Mouse (Mus musculus): ENCODE measurements at regions not wholly inside any gene's neighbourhood (a gene's known extent, or its start where the extent isn't known, plus 50 kb on each side); places are given as distances from the start of the nearest gene placed in this dataset.

DNA sequence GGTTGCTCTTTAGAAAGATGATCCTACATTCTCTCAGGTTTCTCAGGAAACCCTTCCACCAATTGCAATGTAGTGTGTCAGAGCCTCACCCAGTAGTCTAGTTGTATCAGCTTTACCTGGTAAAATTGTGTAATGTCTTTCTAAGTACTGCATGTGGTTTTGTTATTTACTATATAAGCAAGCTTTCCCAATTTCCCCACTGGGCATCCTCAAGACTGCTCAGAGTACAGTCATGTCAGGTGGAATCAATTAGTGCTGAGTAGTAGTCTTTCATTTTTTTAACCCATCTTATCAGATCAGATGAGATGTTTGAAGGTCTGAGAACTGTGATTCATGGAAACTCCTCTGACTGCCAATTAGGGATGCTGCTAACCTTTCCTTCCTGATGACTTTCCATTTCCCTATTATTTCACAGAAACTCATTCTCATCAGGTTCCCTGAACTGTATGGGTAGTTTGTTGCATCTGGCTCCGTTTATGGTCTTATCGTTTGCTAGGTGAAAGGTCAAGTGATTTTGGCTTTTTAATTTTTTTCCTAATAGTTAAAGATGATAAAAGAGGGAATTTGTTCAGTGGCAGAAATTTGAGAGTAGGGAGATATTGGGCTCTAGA, 393.6 kb upstream of the Cobl start:
- TF ChIP-seq CTCF (IDR thresholded peaks at IDR 0.05; ENCODE audit: low read depth) = no peak
- Histone ChIP-seq H3K27me3 (ENCODE audit: insufficient read depth, low read length) (no peaks in the 10 kb centered on the region), H3K9ac (replicated peaks; ENCODE audit: low read length) (no peak overlapping the region), H3K4me1 (ENCODE audit: insufficient read depth, low read length) (no peaks in the 10 kb centered on the region), H3K9me3 (ENCODE audit: low read length) (no peaks in the 10 kb centered on the region), H3K4me2 (ENCODE audit: low read depth, low read length) (no peak overlapping the region), H3K4me3 (ENCODE audit: low read length) (no peak overlapping the region), H3K27ac (no peak overlapping the region), H3K36me3 (ENCODE audit: insufficient read depth, low read length) (no peaks in the 10 kb centered on the region)
- 92% methylated on average over 2 of the region's 2 CpGs for WGBS
- no peak for ATAC-seq
- DNase-seq (ENCODE audit: low spot score) = no peak

DNA sequence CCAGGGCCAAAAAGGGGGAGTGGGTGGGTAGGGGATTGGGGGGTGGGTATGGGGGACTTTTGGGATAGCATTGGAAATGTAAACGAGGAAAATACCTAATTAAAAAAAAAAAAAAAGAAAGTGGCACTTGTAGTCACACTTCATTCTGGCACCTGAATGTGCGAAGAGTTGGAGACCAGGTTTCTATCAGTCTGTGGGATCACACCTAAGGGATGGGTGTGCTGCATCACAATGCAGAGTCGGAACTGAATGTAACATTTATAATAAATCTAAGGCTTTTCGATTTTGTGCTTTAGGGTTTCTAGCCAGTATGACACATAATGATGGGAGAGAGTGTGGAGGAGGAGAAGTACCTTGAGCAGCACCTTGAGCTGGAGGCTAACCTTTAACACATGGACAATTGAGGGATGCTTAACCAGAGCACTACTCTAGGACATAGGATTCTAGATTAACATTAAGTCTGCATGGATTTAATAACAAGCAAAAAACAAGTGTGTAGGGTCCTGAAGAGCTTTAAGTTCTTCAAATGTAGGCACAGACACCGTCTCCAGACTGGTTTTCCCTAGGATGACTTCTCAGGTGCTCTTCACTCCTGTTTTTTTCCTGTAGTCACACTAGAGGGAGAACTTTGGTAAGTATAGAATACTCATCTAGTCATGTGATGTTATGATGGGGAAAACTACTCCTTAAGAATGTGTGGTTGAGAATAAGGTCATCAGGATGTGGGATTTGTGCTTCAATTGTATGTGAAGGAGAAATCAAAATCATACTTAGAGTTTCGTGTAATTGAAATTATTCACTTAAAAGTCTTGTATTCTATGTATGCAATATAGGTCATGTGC, 392.8 kb upstream of the Cobl start:
- H3K27me3 ChIP-seq (ENCODE audit: insufficient read depth, low read length) = no peaks in the 10 kb centered on the region
- no peaks in the 10 kb centered on the region for H3K36me3 ChIP-seq (ENCODE audit: insufficient read depth, low read length)
- H3K27ac ChIP-seq = no peak overlapping the region
- no peak for DNase-seq (ENCODE audit: low spot score)
- H3K4me2 ChIP-seq (ENCODE audit: low read depth, low read length) = no peak overlapping the region
- H3K4me1 ChIP-seq (ENCODE audit: insufficient read depth, low read length) = no peaks in the 10 kb centered on the region
- no peak overlapping the region for H3K9ac ChIP-seq (replicated peaks; ENCODE audit: low read length)
- 85% methylated on average over 6 of the region's 6 CpGs for whole genome bisulfite sequencing
- ATAC-seq = peak; percentile 18; the same call in 1 of the 2 replicates
- no peak for TF ChIP-seq CTCF (IDR thresholded peaks at IDR 0.05; ENCODE audit: low read depth)
- no peaks in the 10 kb centered on the region for H3K9me3 ChIP-seq (ENCODE audit: low read length)
- no peak overlapping the region for H3K4me3 ChIP-seq (ENCODE audit: low read length)

DNA sequence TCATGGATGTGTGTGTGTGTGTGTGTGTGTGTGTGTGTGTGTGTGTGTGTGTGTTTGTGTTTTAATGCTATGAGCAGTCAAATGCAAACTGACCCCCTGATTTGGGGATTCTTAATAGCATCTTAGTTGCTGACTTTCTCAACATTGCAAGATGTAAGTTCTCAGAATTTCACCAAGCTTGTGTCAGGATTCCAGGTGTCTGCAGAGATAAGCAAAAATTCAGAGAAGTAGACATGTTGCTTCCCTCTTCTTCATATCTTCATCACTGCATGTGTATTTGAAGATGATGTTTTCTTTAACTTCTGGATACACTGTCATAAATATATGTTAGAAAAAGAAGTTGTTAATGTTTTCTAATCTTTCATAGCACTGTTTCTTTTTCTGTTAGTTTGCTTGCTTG, 383.0 kb upstream of the Cobl start:
- no peak for DNase-seq (ENCODE audit: low spot score)
- TF ChIP-seq CTCF (IDR thresholded peaks at IDR 0.05; ENCODE audit: low read depth) = no peak
- Histone ChIP-seq H3K27ac (no peak overlapping the region), H3K9me3 (ENCODE audit: low read length) (no peaks in the 10 kb centered on the region), H3K4me3 (ENCODE audit: low read length) (no peak overlapping the region), H3K27me3 (ENCODE audit: insufficient read depth, low read length) (no peaks in the 10 kb centered on the region), H3K4me2 (ENCODE audit: low read depth, low read length) (no peak overlapping the region), H3K4me1 (ENCODE audit: insufficient read depth, low read length) (no peaks in the 10 kb centered on the region), H3K9ac (replicated peaks; ENCODE audit: low read length) (no peak overlapping the region), H3K36me3 (ENCODE audit: insufficient read depth, low read length) (no peaks in the 10 kb centered on the region)
- ATAC-seq = no peak

DNA sequence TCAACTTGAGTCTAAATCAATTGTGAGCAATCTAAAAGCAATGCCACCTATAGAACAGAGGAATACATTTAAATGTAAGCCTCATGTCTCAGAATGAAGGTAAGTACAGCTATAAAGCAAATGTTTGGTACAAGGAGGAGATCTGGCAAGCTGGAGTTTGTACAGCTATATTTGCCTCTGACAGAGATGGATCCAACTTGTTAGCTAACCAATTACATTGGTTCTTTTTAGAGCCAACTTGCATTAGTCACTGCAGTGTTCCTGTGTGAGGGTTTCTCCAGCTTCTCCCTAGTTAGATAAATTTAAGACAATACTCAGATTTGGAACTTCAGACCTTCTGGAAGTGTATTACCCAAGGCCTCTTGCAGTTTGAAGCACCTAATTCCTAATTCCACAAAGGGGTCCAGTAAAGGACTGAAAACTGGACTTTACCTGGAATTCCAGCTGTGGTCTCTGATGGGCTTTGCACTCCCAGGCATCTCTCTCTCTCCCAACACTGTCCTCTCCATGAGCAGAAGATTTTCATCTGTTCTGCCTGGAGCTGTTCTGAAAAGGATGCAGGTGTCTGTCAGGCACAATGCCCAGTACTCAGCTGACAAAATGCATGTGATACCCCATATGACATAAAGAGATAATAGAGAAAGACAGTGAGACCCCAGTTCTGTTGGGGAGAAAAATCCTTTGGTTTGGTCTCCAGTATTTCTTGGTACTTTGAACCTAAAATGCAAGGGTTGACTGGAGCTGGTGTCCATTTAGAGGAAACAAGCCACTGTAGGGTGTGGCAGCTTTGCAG, 379.1 kb upstream of the Cobl start:
- no peak for DNase-seq (ENCODE audit: low spot score)
- TF ChIP-seq CTCF (IDR thresholded peaks at IDR 0.05; ENCODE audit: low read depth) = no peak
- no peaks in the 10 kb centered on the region for H3K9me3 ChIP-seq (ENCODE audit: low read length)
- no peaks in the 10 kb centered on the region for H3K4me1 ChIP-seq (ENCODE audit: insufficient read depth, low read length)
- H3K27ac ChIP-seq = no peak overlapping the region
- H3K4me3 ChIP-seq (ENCODE audit: low read length) = no peak overlapping the region
- H3K27me3 ChIP-seq (ENCODE audit: insufficient read depth, low read length) = no peaks in the 10 kb centered on the region
- H3K4me2 ChIP-seq (ENCODE audit: low read depth, low read length) = no peak overlapping the region
- ATAC-seq = no peak
- H3K36me3 ChIP-seq (ENCODE audit: insufficient read depth, low read length) = no peaks in the 10 kb centered on the region
- H3K9ac ChIP-seq (replicated peaks; ENCODE audit: low read length) = no peak overlapping the region

DNA sequence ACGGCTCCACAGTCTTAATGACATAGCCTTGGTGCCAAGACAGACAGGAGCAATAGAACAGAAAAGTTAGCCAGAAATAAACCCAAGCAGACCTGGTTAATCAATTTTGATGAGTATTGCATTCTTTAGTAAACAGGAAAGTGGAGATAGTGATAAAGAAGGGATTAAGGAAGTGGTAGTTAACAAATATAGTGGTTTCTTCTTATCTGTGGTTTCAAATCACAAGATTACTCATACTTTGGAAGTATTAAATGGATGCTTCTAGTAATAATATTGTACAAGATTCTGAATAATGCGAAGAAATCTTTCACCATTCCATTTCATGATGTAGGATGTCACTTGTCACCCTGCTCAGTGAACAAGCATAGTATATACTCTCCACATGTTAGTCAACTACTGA, 376.6 kb upstream of the Cobl start:
- no peaks in the 10 kb centered on the region for H3K36me3 ChIP-seq (ENCODE audit: insufficient read depth, low read length)
- no peak overlapping the region for H3K9ac ChIP-seq (replicated peaks; ENCODE audit: low read length)
- TF ChIP-seq CTCF (IDR thresholded peaks at IDR 0.05; ENCODE audit: low read depth) = no peak
- H3K4me1 ChIP-seq (ENCODE audit: insufficient read depth, low read length) = no peaks in the 10 kb centered on the region
- no peak overlapping the region for H3K4me3 ChIP-seq (ENCODE audit: low read length)
- DNase-seq (ENCODE audit: low spot score) (no peak), ATAC-seq (no peak)
- H3K9me3 ChIP-seq (ENCODE audit: low read length) = no peaks in the 10 kb centered on the region
- H3K4me2 ChIP-seq (ENCODE audit: low read depth, low read length) = no peak overlapping the region
- 86% methylated on average over 2 of the region's 2 CpGs for WGBS
- no peaks in the 10 kb centered on the region for H3K27me3 ChIP-seq (ENCODE audit: insufficient read depth, low read length)
- no peak overlapping the region for H3K27ac ChIP-seq

DNA sequence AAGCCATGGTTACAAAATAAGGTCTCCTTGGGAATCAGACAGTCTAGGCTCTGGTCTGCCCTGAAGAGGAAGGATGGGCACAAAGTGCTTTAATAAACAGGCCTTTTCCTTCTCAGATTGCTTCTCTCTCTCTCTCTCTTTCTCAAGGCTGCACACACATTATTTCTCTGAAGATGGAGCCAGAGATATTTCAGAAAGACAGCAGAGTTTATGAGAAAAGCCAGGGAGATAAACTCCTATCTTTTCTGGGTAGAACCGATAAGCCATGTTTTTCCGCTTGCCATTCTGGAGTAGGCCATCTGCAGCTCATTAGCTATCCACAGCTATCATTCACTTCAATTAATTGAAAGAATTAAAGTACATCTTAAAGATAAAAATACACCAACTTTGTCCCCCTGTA, 373.2 kb upstream of the Cobl start:
- no peak overlapping the region for H3K9ac ChIP-seq (replicated peaks; ENCODE audit: low read length)
- H3K9me3 ChIP-seq (ENCODE audit: low read length) = no peaks in the 10 kb centered on the region
- ATAC-seq (no peak), DNase-seq (ENCODE audit: low spot score) (peak; percentile 40)
- H3K4me3 ChIP-seq (ENCODE audit: low read length) = no peak overlapping the region
- TF ChIP-seq CTCF (IDR thresholded peaks at IDR 0.05; ENCODE audit: low read depth) = peak; percentile 52
- H3K4me1 ChIP-seq (ENCODE audit: insufficient read depth, low read length) = no peaks in the 10 kb centered on the region
- WGBS = 60% methylated on average over 2 of the region's 2 CpGs
- no peaks in the 10 kb centered on the region for H3K27me3 ChIP-seq (ENCODE audit: insufficient read depth, low read length)
- no peaks in the 10 kb centered on the region for H3K36me3 ChIP-seq (ENCODE audit: insufficient read depth, low read length)
- H3K4me2 ChIP-seq (ENCODE audit: low read depth, low read length) = no peak overlapping the region
- no peak overlapping the region for H3K27ac ChIP-seq

Data from hindbrain, postnatal 0 days (tissue).